Mouse (Mus musculus): ENCODE data around the gene Rbm4. TPM values are rescaled to one million over a fixed set of nuclear protein-coding genes. Genes with fewer than 3 reads are reported as not detected.

Rbm4 gene
- total and polyA plus RNA-seq, 3 experiments, result 47.3 to 73.2 (median 68.3) TPM

- Histone ChIP-seq H3K27me3 (replicated peaks) (no peaks in the 10 kb centered on the region), H3K9ac (ENCODE audit: insufficient read depth, low read depth) (peak overlapping the region; percentile 64), H3K36me3 (replicated peaks in 1 of 2; ENCODE audit: control insufficient read depth in 1 of 2, insufficient read depth in 1 of 2, low read length in 1 of 2) (peaks cover 0 to 20% of the 10 kb centered on the region in 2 experiments), H3K9me3 (replicated peaks; ENCODE audit: low read length) (peaks cover 7% of the 10 kb centered on the region), H3K4me2 (ENCODE audit: insufficient read depth, low read depth, poor library complexity, severe bottlenecking) (peak overlapping the region; percentile 92; the same call in 1 of the 2 replicates), H3K4me3 (replicated peaks in 1 of 3; ENCODE audit: low read depth in 2 of 3, low read length in 2 of 3, poor library complexity in 1 of 3) (peak overlapping the region; percentile 74 to 88 (median 88)), H3K4me1 (ENCODE audit: control insufficient read depth in 1 of 2, insufficient read depth in 2 of 2) (peaks cover 4 to 28% of the 10 kb centered on the region in 2 experiments; a peak in 3 of 4 replicates), H3K27ac (ENCODE audit: insufficient read depth, low read depth) (peak overlapping the region; percentile 84; the same call in 1 of the 2 replicates), H3K79me2 (replicated peaks; ENCODE audit: control insufficient read depth, extremely low read depth, insufficient read depth, poor library complexity, severe bottlenecking) (peaks cover 56% of the 10 kb centered on the region)
- TF ChIP-seq IRF4 (IDR thresholded peaks at IDR 0.05; ENCODE audit: low read depth, low read length) (no peak), SIN3A (IDR thresholded peaks at IDR 0.05; ENCODE audit: low read length) (0 out of 2 replicates have a peak, but pooled peaks have one; percentile 6)
- in situ Hi-C loops (cut with MboI; ENCODE audit: low pct_ligation_motif_present, low pct_unique_long_range_greater_than_20kb, low sequenced_read_pairs), result no loop called here
- DNase-seq (ENCODE audit: extremely low read depth), result no peak
- dilution Hi-C loops (cut with MboI; ENCODE audit: extremely low pct_ligation_motif_present, extremely low pct_unique_long_range_greater_than_20kb, low sequenced_read_pairs), result no loop called here
Observed at GRCm38 (mm10) chr19:4810746-4811062, 17.0 kb upstream of the Rbm4 start.

- H3K4me1 ChIP-seq (ENCODE audit: control insufficient read depth in 1 of 2, insufficient read depth in 2 of 2), result peaks cover 4 to 32% of the 10 kb centered on the region in 2 experiments; a peak in 3 of 4 replicates
- no peaks in the 10 kb centered on the region for H3K27me3 ChIP-seq (replicated peaks)
- no peak for TF ChIP-seq RCOR1 (conservative IDR thresholded peaks at IDR 0.05; ENCODE audit: low read depth, low read length)
- TF ChIP-seq MAX (IDR thresholded peaks at IDR 0.05; ENCODE audit: low read length), result no peak
- no peak for TF ChIP-seq KAT2A (IDR thresholded peaks at IDR 0.05; ENCODE audit: insufficient replicate concordance, low read length)
- no peak for TF ChIP-seq TCF12 (IDR thresholded peaks at IDR 0.05; ENCODE audit: low read depth, low read length)
- TF ChIP-seq ELF1 (IDR thresholded peaks at IDR 0.05; ENCODE audit: low read depth, low read length), result no peak
- TF ChIP-seq POLR2AphosphoS2 (IDR thresholded peaks at IDR 0.05; ENCODE audit: low read depth, low read length), result no peak
- no peak for TF ChIP-seq USF1 (IDR thresholded peaks at IDR 0.05; ENCODE audit: low read depth, low read length)
- no peak for TF ChIP-seq SIN3A (IDR thresholded peaks at IDR 0.05; ENCODE audit: low read length)
- no peak for TF ChIP-seq ZC3H11A (IDR thresholded peaks at IDR 0.05; ENCODE audit: low read depth, low read length)
- no peak for TF ChIP-seq SMC3 (IDR thresholded peaks at IDR 0.05; ENCODE audit: low read depth, low read length)
- TF ChIP-seq BHLHE40 (IDR thresholded peaks at IDR 0.05; ENCODE audit: low read depth, low read length), result no peak
- no peak for TF ChIP-seq MEF2A (IDR thresholded peaks at IDR 0.05; ENCODE audit: borderline replicate concordance, low read depth, low read length)
- TF ChIP-seq TBP (conservative IDR thresholded peaks at IDR 0.05; ENCODE audit: low read depth, low read length), result no peak
- no peak for TF ChIP-seq MAFK (IDR thresholded peaks at IDR 0.05; ENCODE audit: insufficient replicate concordance, low read length)
- peak overlapping the region; percentile 92 for H3K4me2 ChIP-seq (ENCODE audit: insufficient read depth, low read depth, poor library complexity, severe bottlenecking)
- peaks cover 60% of the 10 kb centered on the region for H3K79me2 ChIP-seq (replicated peaks; ENCODE audit: control insufficient read depth, extremely low read depth, insufficient read depth, poor library complexity, severe bottlenecking)
- peak overlapping the region; percentile 64 for H3K9ac ChIP-seq (ENCODE audit: insufficient read depth, low read depth)
- peaks cover 0 to 21% of the 10 kb centered on the region in 2 experiments for H3K36me3 ChIP-seq (replicated peaks in 1 of 2; ENCODE audit: control insufficient read depth in 1 of 2, insufficient read depth in 1 of 2, low read length in 1 of 2)
- dilution Hi-C loops (cut with MboI; ENCODE audit: extremely low pct_ligation_motif_present, extremely low pct_unique_long_range_greater_than_20kb, low sequenced_read_pairs), result no loop called here
- no peak for DNase-seq (ENCODE audit: extremely low read depth)
- peak overlapping the region; percentile 74 to 88 (median 88) for H3K4me3 ChIP-seq (replicated peaks in 1 of 3; ENCODE audit: low read depth in 2 of 3, low read length in 2 of 3, poor library complexity in 1 of 3)
- no peak overlapping the region for H3K27ac ChIP-seq (ENCODE audit: insufficient read depth, low read depth)
- in situ Hi-C loops (cut with MboI; ENCODE audit: low pct_ligation_motif_present, low pct_unique_long_range_greater_than_20kb, low sequenced_read_pairs), result no loop called here
- peaks cover 4% of the 10 kb centered on the region for H3K9me3 ChIP-seq (replicated peaks; ENCODE audit: low read length)
Observed at GRCm38 (mm10) chr19:4810309-4810708, 16.6 kb upstream of the Rbm4 start.

Measured in CH12.LX (cell line).